ENCODE assay signal across 24 mouse cellular contexts in the genomic region with DNA sequence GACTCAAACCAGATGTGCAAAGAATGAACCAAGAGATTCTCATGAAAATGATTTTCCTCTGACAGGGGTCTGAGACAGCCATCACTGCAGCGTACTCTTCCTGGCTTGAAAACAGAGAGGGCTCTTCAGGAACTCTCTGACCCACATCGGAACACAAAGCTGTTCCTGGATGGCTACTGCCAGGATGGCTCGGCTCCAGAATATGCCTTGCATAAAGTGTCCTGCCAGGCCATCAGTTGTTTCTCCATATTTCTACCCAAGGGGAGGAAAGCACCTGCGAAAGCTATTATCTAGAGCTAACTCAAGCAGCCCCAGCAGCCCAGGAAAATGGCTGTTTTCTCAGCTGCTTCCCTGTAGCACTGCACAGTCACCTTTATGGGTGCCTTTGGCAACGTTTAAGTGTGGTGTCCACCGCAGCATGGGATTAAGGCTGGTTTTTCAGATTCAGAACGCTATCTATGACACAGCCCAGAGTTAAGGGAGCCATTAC.
DNase-seq lines count a peak whose midpoint lies in the region; ATAC-seq and TF ChIP-seq lines count a peak whose summit lies in the region.
"Had no signal": no experiment of that assay in that cellular context is flagged by ENCODE, and none has a peak within 500 bp of the region (broad histone marks: within the 10 kb centered on the region; RNA-seq: fewer than 3 reads in every experiment).

No protein-coding gene starts in this region.

- TF ChIP-seq EP300 in liver, postnatal 0 days (IDR thresholded peaks at IDR 0.05; ENCODE audit: low read depth) = no peak

- H3K36me3 ChIP-seq in liver, postnatal 0 days (replicated peaks; ENCODE audit: insufficient read depth, low read length) = peaks cover 17% of the 10 kb centered on the region
- H3K36me3 ChIP-seq in forebrain, embryonic 14.5 days (ENCODE audit: control insufficient read depth, insufficient read depth, low read length) = peaks cover 78% of the 10 kb centered on the region

- no peak for TF ChIP-seq CTCF in liver, postnatal 0 days (IDR thresholded peaks at IDR 0.05; ENCODE audit: low read depth)

- H3K4me1 ChIP-seq in liver, postnatal 0 days (ENCODE audit: insufficient read depth) = peaks cover 3% of the 10 kb centered on the region; the same call in 1 of the 2 replicates
- H3K4me1 ChIP-seq in forebrain, embryonic 14.5 days (ENCODE audit: control insufficient read depth, insufficient read depth, low read length) = no peaks in the 10 kb centered on the region
- H3K4me1 ChIP-seq: forebrain, embryonic 12.5 days; hindbrain, embryonic 13.5 days; kidney, embryonic 15.5 days; limb, embryonic 13.5 days had no signal

- H3K4me2 ChIP-seq in liver, postnatal 0 days (ENCODE audit: low read depth, low read length) = no peak overlapping the region
- H3K4me2 ChIP-seq in forebrain, embryonic 14.5 days (ENCODE audit: low read length) = no peak overlapping the region
- H3K4me2 ChIP-seq: embryonic facial prominence, embryonic 15.5 days; forebrain, embryonic 12.5 days; heart, embryonic 11.5 days; hindbrain, embryonic 13.5 days; kidney, embryonic 15.5 days; limb, embryonic 13.5 days; liver, embryonic 11.5 days had no signal

- no peaks in the 10 kb centered on the region for H3K27me3 ChIP-seq in liver, postnatal 0 days (ENCODE audit: insufficient read depth, low read length)
- no peaks in the 10 kb centered on the region for H3K27me3 ChIP-seq in forebrain, embryonic 14.5 days (replicated peaks; ENCODE audit: control insufficient read depth, insufficient read depth, low read length)
- H3K27me3 ChIP-seq: embryonic facial prominence, embryonic 15.5 days; forebrain, embryonic 12.5 days; hindbrain, embryonic 13.5 days; kidney, embryonic 15.5 days; limb, embryonic 13.5 days had no signal

- H3K27ac ChIP-seq in liver, postnatal 0 days (ENCODE audit: low read depth) = no peak overlapping the region
- no peak overlapping the region for H3K27ac ChIP-seq in forebrain, embryonic 14.5 days (ENCODE audit: low read depth, low read length)
- H3K27ac ChIP-seq: embryonic facial prominence, embryonic 10.5 days; embryonic facial prominence, embryonic 15.5 days; forebrain, embryonic 12.5 days; hindbrain, embryonic 13.5 days; kidney, embryonic 15.5 days; limb, embryonic 13.5 days had no signal

- no peak overlapping the region for H3K9ac ChIP-seq in liver, postnatal 0 days (replicated peaks)
- H3K9ac ChIP-seq in forebrain, embryonic 14.5 days (ENCODE audit: low read length) = no peak overlapping the region
- H3K9ac ChIP-seq: embryonic facial prominence, embryonic 15.5 days; forebrain, embryonic 12.5 days; hindbrain, embryonic 13.5 days; kidney, embryonic 15.5 days; limb, embryonic 13.5 days had no signal

- WGBS in liver, postnatal 0 days (ENCODE audit: insufficient replicate concordance) = 86% methylated on average over 7 of the region's 7 CpGs
- WGBS in forebrain, embryonic 14.5 days = 90% methylated on average over 7 of the region's 7 CpGs

- peaks cover 5% of the 10 kb centered on the region; the same call in 1 of the 2 replicates for H3K9me3 ChIP-seq in liver, postnatal 0 days (ENCODE audit: low read length)
- H3K9me3 ChIP-seq in forebrain, embryonic 14.5 days (replicated peaks; ENCODE audit: control insufficient read depth, low read length) = no peaks in the 10 kb centered on the region
- H3K9me3 ChIP-seq: embryonic facial prominence, embryonic 10.5 days; embryonic facial prominence, embryonic 15.5 days; forebrain, embryonic 12.5 days; kidney, embryonic 15.5 days; limb, embryonic 13.5 days had no signal

- ATAC-seq in liver, postnatal 0 days = no peak
- ATAC-seq in forebrain, embryonic 14.5 days = no peak
- ATAC-seq: CD4-positive, CD25-positive, alpha-beta regulatory T cell, adult 4 months; lung, postnatal 0 days had no signal

- no peak overlapping the region for H3K4me3 ChIP-seq in liver, postnatal 0 days (ENCODE audit: low read depth, low read length)
- H3K4me3 ChIP-seq in forebrain, embryonic 14.5 days (ENCODE audit: low read depth, low read length) = no peak overlapping the region
- H3K4me3 ChIP-seq: embryonic facial prominence, embryonic 10.5 days; embryonic facial prominence, embryonic 15.5 days; forebrain, embryonic 12.5 days; hindbrain, embryonic 13.5 days; kidney, embryonic 15.5 days; limb, embryonic 13.5 days had no signal

- DNase-seq in gastrocnemius, postnatal 25 days = peak; percentile 53
- no peak for DNase-seq in gastrocnemius, adult 8-10 months (ENCODE audit: low spot score in 2 of 2)
- DNase-seq in cerebellum, adult 11 months = peak; percentile 50
- peak; percentile 76 for DNase-seq in cerebellum, adult 9-10 months
- DNase-seq in cerebellum, postnatal 36 days = peak; percentile 74 to 75
- no peak for DNase-seq in testis, postnatal 10 days (ENCODE audit: low spot score)
- no peak for DNase-seq in liver, postnatal 0 days
- DNase-seq in forebrain, embryonic 14.5 days (ENCODE audit: low spot score) = no peak
- DNase-seq: adrenal gland, postnatal 14 days; heart, postnatal 4 days; kidney, adult 11 months; kidney, postnatal 4 days; midbrain, embryonic 14.5 days; thymus, postnatal 4 days had no signal

Comparison
In these comparisons a context has a peak if more than half of its experiments do, and no peak if none do; other contexts are left out.
1. DNase-seq: peak in gastrocnemius, postnatal 25 days (single experiment), cerebellum, adult 11 months (single experiment), cerebellum, adult 9-10 months (single experiment) and cerebellum, postnatal 36 days (2 of 2); none in gastrocnemius, adult 8-10 months (0 of 2), testis, postnatal 10 days (single experiment), liver, postnatal 0 days (single experiment) and forebrain, embryonic 14.5 days (single experiment).